Mouse (Mus musculus) limb, embryonic 14.5 days (tissue): Measurements from ENCODE around the gene Moxd1. TPM values are rescaled to one million over a fixed set of nuclear protein-coding genes. Genes with fewer than 3 reads are reported as not detected.

Source experiments
- ATAC-seq: fragments of 200-750 bp; cut with Nextera tagmentation; 2 replicates; pipeline ENCODE4 v1.8.0; 2017; ENCODE audit warnings: low read depth, moderate number of reproducible peaks, moderate TSS enrichment; ENCODE audit not compliant: low FRiP score
- DNase-seq: peaks from one replicate; pipeline ENCODE4 v3.0.0-alpha.2; 2015; ENCODE audit warnings: low spot score
- H3K27ac ChIP-seq: fragments of 300-500 bp; sonication (generic); replicated peaks from 2 replicates; pipeline ENCODE4 v1.5.1; 2014; ENCODE audit warnings: low read depth, mild to moderate bottlenecking, low read length, moderate library complexity, mixed read lengths
- H3K27me3 ChIP-seq: fragments of 300-500 bp; sonication (generic); 2 replicates; pipeline ENCODE4 v1.6.1; 2014; ENCODE audit warnings: low read length, mixed read lengths; ENCODE audit not compliant: control insufficient read depth, insufficient read depth
- H3K36me3 ChIP-seq: fragments of 300-500 bp; sonication (generic); 2 replicates; pipeline ENCODE4 v1.6.1; 2014; ENCODE audit warnings: mild to moderate bottlenecking, low read length, moderate library complexity, mixed read lengths; ENCODE audit not compliant: control insufficient read depth, insufficient read depth
- H3K4me1 ChIP-seq: fragments of 300-500 bp; sonication (generic); 2 replicates; pipeline ENCODE4 v1.6.1; 2014; ENCODE audit warnings: antibody characterized with exemption, low read length, mixed read lengths; ENCODE audit not compliant: control insufficient read depth, insufficient read depth
- H3K4me2 ChIP-seq: fragments of 300-500 bp; sonication (generic); replicated peaks from 2 replicates; pipeline ENCODE4 v1.6.1; 2014; ENCODE audit warnings: low read depth, mild to moderate bottlenecking, low read length, moderate library complexity; ENCODE audit not compliant: severe bottlenecking
- H3K4me3 ChIP-seq: fragments of 300-500 bp; sonication (generic); replicated peaks from 2 replicates; pipeline ENCODE4 v1.5.1; 2014; ENCODE audit warnings: low read length
- H3K9ac ChIP-seq: fragments of 300-500 bp; sonication (generic); 2 replicates; pipeline ENCODE4 v1.6.1; 2014; ENCODE audit warnings: mild to moderate bottlenecking, low read depth, low read length, moderate library complexity; ENCODE audit not compliant: severe bottlenecking
- H3K9me3 ChIP-seq: fragments of 300-500 bp; sonication (generic); 2 replicates; pipeline ENCODE4 v1.6.1; 2016; ENCODE audit warnings: low read length; ENCODE audit not compliant: control insufficient read depth
- POLR2A ChIP-seq: fragments of 200-500 bp; IDR thresholded peaks from 2 replicates; pipeline ENCODE4 v1.8.0; 2012; ENCODE audit warnings: inconsistent platforms, mild to moderate bottlenecking, moderate library complexity, borderline replicate concordance; ENCODE audit not compliant: insufficient read depth, insufficient read length; ENCODE audit errors: extremely low read depth
- WGBS: fragments of 180-500 bp; shearing (Covaris S2); extraction: QIAGEN DNeasy Blood & Tissue Kit; methylation state at CpG from one replicate; pipeline ENCODE4 v1.1.7; 2014; 5-methylcytosine and 5-hydroxymethylcytosine counted together
- polyA plus RNA-seq, 2 experiments: library from polyadenylated mRNA; depleted of rRNA in 1 of 2; stranded (reverse) in 1 of 2; unstranded in 1 of 2; fragments of >200 nt; fragmentation: Nextera tagmentation in 1 of 2; extraction: Ambion mirVana in 1 of 2; gene quantifications; 2 replicates each; pipeline versions ENCODE4 v1.2.1 to v1.2.3; 2012 to 2014

Moxd1 gene
- polyA plus RNA-seq, 2 experiments: 24.2 to 34.5 TPM

DNA sequence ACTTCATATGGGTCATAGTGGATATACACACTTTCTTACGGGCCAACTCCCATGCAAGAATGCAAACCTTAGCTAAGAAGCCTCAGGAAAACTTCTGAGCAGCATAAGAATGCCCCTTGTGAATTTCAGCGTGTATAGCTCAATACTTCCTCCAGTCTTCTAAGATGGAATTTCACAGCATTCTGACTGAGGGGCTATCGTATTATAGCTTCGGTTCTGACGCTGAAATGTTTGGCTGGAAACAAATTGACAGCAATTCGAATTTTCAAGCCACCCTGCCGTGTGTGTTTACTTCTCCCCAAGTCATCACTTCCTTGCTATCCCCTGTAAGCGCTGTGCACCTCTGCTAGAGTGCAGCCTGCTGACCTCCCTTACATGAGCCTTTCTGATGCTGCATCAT lies 1.3 kb downstream of the Moxd1 start:
- no peaks in the 10 kb centered on the region for H3K9me3 ChIP-seq
- no peak for TF ChIP-seq POLR2A
- H3K27me3 ChIP-seq: peaks cover 30% of the 10 kb centered on the region; the same call in 1 of the 2 replicates
- 21% methylated on average over 8 of the region's 8 CpGs for WGBS
- H3K36me3 ChIP-seq: no peaks in the 10 kb centered on the region
- peak overlapping the region; percentile 95 for H3K4me2 ChIP-seq
- no peak overlapping the region for H3K27ac ChIP-seq
- no peak overlapping the region for H3K9ac ChIP-seq
- ATAC-seq: no peak
- no peak for DNase-seq
- peak overlapping the region; percentile 52; the same call in 1 of the 2 replicates for H3K4me3 ChIP-seq
- peaks cover 7% of the 10 kb centered on the region for H3K4me1 ChIP-seq

DNA sequence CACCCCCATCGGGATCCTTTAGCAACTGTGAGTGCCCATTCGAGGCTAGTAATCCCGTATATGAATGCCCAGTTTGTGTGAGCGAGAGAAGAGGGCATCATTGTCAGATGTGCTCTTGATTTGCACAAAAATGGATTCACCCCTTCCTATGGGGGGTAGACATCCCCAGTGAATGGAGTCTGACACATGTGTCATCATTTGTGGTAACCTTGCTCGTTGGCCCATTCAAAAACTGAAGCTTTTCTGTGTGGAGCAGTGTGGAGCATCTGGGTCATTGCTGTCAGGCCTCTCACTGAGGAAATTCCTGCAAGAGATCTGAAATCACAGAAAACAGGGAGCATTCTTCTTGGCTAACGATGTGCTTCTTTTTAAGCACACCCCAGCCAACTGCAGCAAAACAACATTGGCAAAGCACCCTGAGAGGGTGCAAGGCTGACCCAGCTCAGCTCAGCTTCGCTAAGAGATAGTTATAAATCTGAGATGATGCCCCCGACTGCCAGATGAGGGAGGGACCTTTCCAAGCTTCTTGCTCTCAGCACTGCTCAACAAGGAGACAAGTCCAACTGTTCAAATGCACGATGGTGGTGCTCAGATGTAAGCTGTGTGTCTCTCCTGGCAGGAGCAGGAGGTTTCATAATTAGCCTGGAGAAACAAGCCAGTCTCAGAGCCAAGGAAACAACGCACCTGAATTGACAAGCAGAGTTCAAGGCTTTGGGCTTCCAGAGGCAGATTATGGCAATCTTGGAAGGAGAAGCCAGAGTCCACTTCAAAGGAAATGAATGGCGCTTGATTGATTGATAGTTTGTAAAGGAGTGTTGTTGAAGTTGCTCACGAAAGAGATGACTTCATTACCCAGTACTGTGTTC lies 5.2 kb downstream of the Moxd1 start:
- no peak for DNase-seq
- no peak for ATAC-seq
- Histone ChIP-seq H3K27me3 (peaks cover 14% of the 10 kb centered on the region; the same call in 1 of the 2 replicates), H3K4me1 (peaks cover 7% of the 10 kb centered on the region), H3K4me3 (no peak overlapping the region), H3K9ac (no peak overlapping the region), H3K9me3 (no peaks in the 10 kb centered on the region), H3K4me2 (no peak overlapping the region), H3K27ac (no peak overlapping the region), H3K36me3 (no peaks in the 10 kb centered on the region)
- 65% methylated on average over 12 of the region's 12 CpGs for WGBS
- TF ChIP-seq POLR2A: no peak

DNA sequence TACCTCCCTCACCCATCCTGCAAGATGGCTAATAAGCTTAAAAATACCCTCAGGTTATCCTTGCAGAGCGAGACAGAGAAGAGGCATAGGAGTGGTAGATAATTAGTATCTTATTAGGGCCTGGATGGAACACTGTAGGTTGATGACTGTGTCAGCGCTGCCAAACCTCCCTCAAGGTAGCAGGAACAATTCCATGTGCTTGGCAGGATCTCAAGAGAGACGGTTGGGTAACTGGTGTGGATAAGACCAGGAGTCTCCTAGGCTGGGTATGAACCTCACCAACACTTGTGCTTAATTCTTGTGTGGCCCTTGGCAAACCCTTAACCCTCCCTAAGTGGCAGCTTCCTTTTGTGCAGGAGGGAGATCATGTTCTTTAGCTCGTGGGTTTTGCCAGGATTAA lies 9.0 kb downstream of the Moxd1 start:
- H3K9me3 ChIP-seq: no peaks in the 10 kb centered on the region
- 50% methylated on average over 4 of the region's 4 CpGs for WGBS
- no peak for ATAC-seq
- no peak overlapping the region for H3K4me3 ChIP-seq
- no peak overlapping the region for H3K27ac ChIP-seq
- no peaks in the 10 kb centered on the region for H3K27me3 ChIP-seq
- H3K9ac ChIP-seq: no peak overlapping the region
- H3K36me3 ChIP-seq: no peaks in the 10 kb centered on the region
- no peak for DNase-seq
- H3K4me1 ChIP-seq: peaks cover 5% of the 10 kb centered on the region; the same call in 1 of the 2 replicates
- H3K4me2 ChIP-seq: no peak overlapping the region
- TF ChIP-seq POLR2A: no peak

DNA sequence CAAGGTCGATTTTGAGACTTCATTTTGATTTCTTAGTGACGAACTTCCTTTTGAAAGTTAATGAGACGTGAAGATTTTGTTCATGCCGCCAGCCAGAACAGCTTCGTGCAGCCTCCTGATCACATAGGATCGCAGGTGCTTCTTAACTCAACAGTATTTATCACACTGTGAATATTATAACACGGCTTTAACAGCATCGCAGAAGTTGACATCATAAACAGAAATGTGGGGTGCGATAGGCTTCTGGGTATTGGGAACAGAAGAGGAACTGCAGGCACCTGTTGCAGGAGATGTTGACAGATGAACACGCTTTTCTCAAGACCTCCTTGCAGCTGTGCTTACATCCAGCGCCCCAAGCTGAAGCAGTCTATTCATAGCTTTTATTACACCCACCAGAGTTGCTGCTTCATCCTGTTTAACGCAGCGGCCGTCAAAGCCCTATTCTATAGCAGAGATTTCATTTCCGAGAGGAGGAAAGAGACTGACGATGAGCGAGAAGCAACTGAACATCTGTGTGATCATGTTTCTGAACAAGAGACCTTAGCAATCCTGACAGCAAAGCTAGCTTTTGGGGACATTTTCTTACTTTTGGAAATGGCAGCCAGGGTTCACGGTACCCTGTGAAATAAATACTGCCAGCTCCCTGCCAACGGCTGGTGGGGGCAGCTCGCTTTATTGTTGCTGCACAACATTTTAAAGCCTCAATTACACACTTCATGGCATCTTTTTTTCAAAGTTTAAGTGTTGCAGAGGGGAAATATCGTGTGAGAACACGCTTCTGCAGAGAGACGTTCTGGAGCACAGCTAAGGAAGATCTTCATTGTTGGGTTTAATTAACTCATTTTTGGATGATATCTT lies 12.3 kb downstream of the Moxd1 start:
- ATAC-seq: peak; percentile 91
- no peaks in the 10 kb centered on the region for H3K27me3 ChIP-seq
- WGBS: 27% methylated on average over 23 of the region's 23 CpGs
- peak overlapping the region; percentile 37 for H3K4me2 ChIP-seq
- DNase-seq: peak; percentile 70
- no peaks in the 10 kb centered on the region for H3K36me3 ChIP-seq
- H3K27ac ChIP-seq: no peak overlapping the region
- peaks cover 5% of the 10 kb centered on the region; the same call in 1 of the 2 replicates for H3K4me1 ChIP-seq
- H3K9ac ChIP-seq: no peak overlapping the region
- peaks cover 4% of the 10 kb centered on the region for H3K9me3 ChIP-seq
- TF ChIP-seq POLR2A: no peak
- 0 out of 2 replicates have a peak overlapping the region, but pooled peaks have one; percentile 6 for H3K4me3 ChIP-seq

DNA sequence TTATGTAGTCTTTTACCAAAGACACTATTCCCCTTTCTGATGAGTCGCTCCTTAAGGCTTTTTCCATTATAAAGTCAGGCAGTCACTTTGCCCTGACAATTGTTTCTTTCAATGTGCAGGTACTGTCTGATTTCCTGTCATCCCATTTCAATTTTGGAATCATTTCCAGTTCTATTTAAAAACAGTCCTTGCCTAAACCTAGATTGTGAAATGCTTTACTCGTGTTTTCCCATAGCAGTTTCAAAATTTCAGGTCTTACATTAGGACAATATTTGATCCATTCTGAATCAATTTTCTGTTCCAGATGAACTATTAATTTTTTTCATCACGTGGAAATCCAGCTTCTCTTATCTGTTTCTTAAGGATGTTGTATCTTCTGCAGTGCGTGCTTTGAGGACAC lies 23.5 kb downstream of the Moxd1 start:
- DNase-seq: no peak
- Histone ChIP-seq H3K4me2 (no peak overlapping the region), H3K27me3 (no peaks in the 10 kb centered on the region), H3K4me3 (no peak overlapping the region), H3K27ac (no peak overlapping the region), H3K36me3 (no peaks in the 10 kb centered on the region), H3K4me1 (no peaks in the 10 kb centered on the region), H3K9me3 (no peaks in the 10 kb centered on the region), H3K9ac (no peak overlapping the region)
- WGBS: 85% methylated on average over 4 of the region's 4 CpGs
- ATAC-seq: no peak
- no peak for TF ChIP-seq POLR2A
